Mouse (Mus musculus): ENCODE data around the gene Gramd4. TPM values are rescaled to one million over a fixed set of nuclear protein-coding genes. Genes with fewer than 3 reads are reported as not detected.
A peak's percentile ranks its signal among the peaks of the same experiment; 100 is the strongest.

Gramd4 gene
- polyA plus RNA-seq, 1 experiment from 2014 or later: 8.7 TPM

DNA sequence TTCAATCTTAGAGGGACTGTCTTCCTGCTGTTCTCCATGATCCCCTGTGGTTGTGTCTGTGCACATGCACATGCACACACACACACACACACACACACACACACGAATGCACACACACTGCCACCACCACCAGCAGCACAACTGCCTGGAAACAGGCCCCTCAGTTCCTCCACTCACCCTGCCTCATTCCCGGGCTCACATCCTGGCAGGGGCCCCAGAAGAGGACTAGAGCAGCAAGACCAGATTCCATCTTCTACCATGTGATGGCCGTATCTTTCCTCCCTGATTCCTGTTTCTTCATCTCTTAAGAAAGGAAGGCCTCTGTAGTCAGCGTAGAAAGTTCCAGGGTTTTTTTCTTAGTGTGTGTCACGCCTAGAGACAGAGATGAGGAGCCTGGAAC is 22.0 kb downstream of the Gramd4 start:
- Histone ChIP-seq H3K9ac (ENCODE audit: low read depth, low read length) (no peak overlapping the region), H3K27me3 (ENCODE audit: control insufficient read depth, insufficient read depth, low read length) (no peaks in the 10 kb centered on the region), H3K27ac (ENCODE audit: low read depth, low read length) (no peak overlapping the region), H3K36me3 (ENCODE audit: control insufficient read depth, insufficient read depth, low read length) (no peaks in the 10 kb centered on the region), H3K4me1 (replicated peaks; ENCODE audit: control insufficient read depth, insufficient read depth, low read length) (peaks cover 4% of the 10 kb centered on the region; the same call in 1 of the 2 replicates), H3K4me2 (replicated peaks; ENCODE audit: low read depth, low read length) (no peak overlapping the region), H3K9me3 (ENCODE audit: control insufficient read depth, low read length) (no peaks in the 10 kb centered on the region), H3K4me3 (ENCODE audit: low read depth, low read length) (no peak overlapping the region)
- ATAC-seq (ENCODE audit: low FRiP score) (no peak), DNase-seq (ENCODE audit: low spot score) (no peak)
- WGBS: 78% methylated on average over 5 of the region's 5 CpGs

GRCm38 (mm10) chr15:86079876-86080275 is 22.4 kb downstream of the Gramd4 start:
- WGBS: 69% methylated on average over 4 of the region's 4 CpGs
- no peak overlapping the region for H3K4me2 ChIP-seq (replicated peaks; ENCODE audit: low read depth, low read length)
- ATAC-seq (ENCODE audit: low FRiP score) (no peak), DNase-seq (ENCODE audit: low spot score) (no peak)
- H3K36me3 ChIP-seq (ENCODE audit: control insufficient read depth, insufficient read depth, low read length): no peaks in the 10 kb centered on the region
- no peaks in the 10 kb centered on the region for H3K27me3 ChIP-seq (ENCODE audit: control insufficient read depth, insufficient read depth, low read length)
- H3K27ac ChIP-seq (ENCODE audit: low read depth, low read length): no peak overlapping the region
- H3K9me3 ChIP-seq (ENCODE audit: control insufficient read depth, low read length): no peaks in the 10 kb centered on the region
- no peak overlapping the region for H3K4me3 ChIP-seq (ENCODE audit: low read depth, low read length)
- H3K4me1 ChIP-seq (replicated peaks; ENCODE audit: control insufficient read depth, insufficient read depth, low read length): peaks cover 6% of the 10 kb centered on the region; the same call in 1 of the 2 replicates
- no peak overlapping the region for H3K9ac ChIP-seq (ENCODE audit: low read depth, low read length)

GRCm38 (mm10) chr15:86080408-86080807 is 22.9 kb downstream of the Gramd4 start:
- Histone ChIP-seq H3K27me3 (ENCODE audit: control insufficient read depth, insufficient read depth, low read length) (no peaks in the 10 kb centered on the region), H3K9ac (ENCODE audit: low read depth, low read length) (no peak overlapping the region), H3K4me3 (ENCODE audit: low read depth, low read length) (no peak overlapping the region), H3K4me2 (replicated peaks; ENCODE audit: low read depth, low read length) (no peak overlapping the region), H3K27ac (ENCODE audit: low read depth, low read length) (no peak overlapping the region), H3K9me3 (ENCODE audit: control insufficient read depth, low read length) (no peaks in the 10 kb centered on the region), H3K36me3 (ENCODE audit: control insufficient read depth, insufficient read depth, low read length) (no peaks in the 10 kb centered on the region), H3K4me1 (replicated peaks; ENCODE audit: control insufficient read depth, insufficient read depth, low read length) (peaks cover 6% of the 10 kb centered on the region; the same call in 1 of the 2 replicates)
- ATAC-seq (ENCODE audit: low FRiP score): no peak
- 89% methylated on average over 1 of the region's 1 CpGs for WGBS
- DNase-seq (ENCODE audit: low spot score): no peak

DNA sequence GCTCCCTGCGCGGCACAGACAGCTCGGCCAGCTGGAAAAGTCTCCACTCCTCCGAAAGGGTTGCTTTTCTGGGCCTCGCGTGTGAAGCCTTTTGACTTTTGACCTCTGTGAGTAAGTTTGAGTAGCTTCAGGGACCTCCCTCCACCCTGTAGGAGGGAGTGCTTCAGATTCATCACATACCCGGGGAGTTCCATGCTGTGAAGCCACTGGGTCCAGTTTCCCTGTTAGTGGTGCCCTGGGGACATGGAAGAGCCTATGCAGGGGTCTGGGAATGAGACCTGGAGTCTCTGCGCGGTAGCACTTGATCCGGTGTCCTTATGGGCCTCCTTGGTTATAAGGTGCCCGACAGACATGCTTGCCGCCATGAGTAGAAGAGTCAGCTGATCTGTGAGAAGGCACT is 24.2 kb downstream of the Gramd4 start:
- Histone ChIP-seq H3K9ac (ENCODE audit: low read depth, low read length) (no peak overlapping the region), H3K4me2 (replicated peaks; ENCODE audit: low read depth, low read length) (no peak overlapping the region), H3K4me1 (replicated peaks; ENCODE audit: control insufficient read depth, insufficient read depth, low read length) (peaks cover 8% of the 10 kb centered on the region; the same call in 1 of the 2 replicates), H3K9me3 (ENCODE audit: control insufficient read depth, low read length) (no peaks in the 10 kb centered on the region), H3K27me3 (ENCODE audit: control insufficient read depth, insufficient read depth, low read length) (no peaks in the 10 kb centered on the region), H3K27ac (ENCODE audit: low read depth, low read length) (no peak overlapping the region), H3K36me3 (ENCODE audit: control insufficient read depth, insufficient read depth, low read length) (no peaks in the 10 kb centered on the region), H3K4me3 (ENCODE audit: low read depth, low read length) (no peak overlapping the region)
- no peak for ATAC-seq (ENCODE audit: low FRiP score)
- 41% methylated on average over 12 of the region's 12 CpGs for WGBS
- no peak for DNase-seq (ENCODE audit: low spot score)

DNA sequence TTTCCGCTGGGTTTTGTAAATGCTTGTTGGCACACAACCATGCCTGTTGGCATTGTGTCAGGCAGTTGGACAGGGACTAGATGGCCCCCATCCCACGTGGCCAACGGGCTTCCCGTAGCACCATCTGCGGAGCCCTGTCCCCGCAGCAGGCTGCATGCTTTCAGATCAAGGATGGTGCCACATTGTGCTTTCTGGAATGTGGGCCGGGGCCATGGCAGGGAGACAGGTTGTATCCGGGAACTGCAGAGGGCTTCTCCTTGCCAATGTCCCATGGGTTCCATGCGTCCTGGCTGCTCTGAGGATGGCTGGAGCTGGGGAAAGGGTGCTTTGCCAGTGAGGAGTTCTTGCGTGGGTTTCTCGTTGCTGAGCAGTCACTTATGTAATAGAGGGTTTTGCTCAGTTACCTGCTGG is 25.1 kb downstream of the Gramd4 start:
- WGBS: 87% methylated on average over 11 of the region's 11 CpGs
- Histone ChIP-seq H3K4me1 (replicated peaks; ENCODE audit: control insufficient read depth, insufficient read depth, low read length) (peaks cover 15% of the 10 kb centered on the region), H3K4me2 (replicated peaks; ENCODE audit: low read depth, low read length) (no peak overlapping the region), H3K36me3 (ENCODE audit: control insufficient read depth, insufficient read depth, low read length) (no peaks in the 10 kb centered on the region), H3K9me3 (ENCODE audit: control insufficient read depth, low read length) (no peaks in the 10 kb centered on the region), H3K27me3 (ENCODE audit: control insufficient read depth, insufficient read depth, low read length) (no peaks in the 10 kb centered on the region), H3K4me3 (ENCODE audit: low read depth, low read length) (no peak overlapping the region), H3K27ac (ENCODE audit: low read depth, low read length) (no peak overlapping the region), H3K9ac (ENCODE audit: low read depth, low read length) (no peak overlapping the region)
- DNase-seq (ENCODE audit: low spot score): no peak
- no peak for ATAC-seq (ENCODE audit: low FRiP score)

- Histone ChIP-seq H3K4me2 (replicated peaks; ENCODE audit: low read depth, low read length) (no peak overlapping the region), H3K27ac (ENCODE audit: low read depth, low read length) (no peak overlapping the region), H3K4me3 (ENCODE audit: low read depth, low read length) (no peak overlapping the region), H3K9me3 (ENCODE audit: control insufficient read depth, low read length) (no peaks in the 10 kb centered on the region), H3K36me3 (ENCODE audit: control insufficient read depth, insufficient read depth, low read length) (no peaks in the 10 kb centered on the region), H3K27me3 (ENCODE audit: control insufficient read depth, insufficient read depth, low read length) (no peaks in the 10 kb centered on the region), H3K9ac (ENCODE audit: low read depth, low read length) (no peak overlapping the region), H3K4me1 (replicated peaks; ENCODE audit: control insufficient read depth, insufficient read depth, low read length) (peaks cover 15% of the 10 kb centered on the region)
- 50% methylated on average over 6 of the region's 6 CpGs for WGBS
- ATAC-seq (ENCODE audit: low FRiP score) (no peak), DNase-seq (ENCODE audit: low spot score) (no peak)
Observed at GRCm38 (mm10) chr15:86083261-86083741, 25.8 kb downstream of the Gramd4 start.

- H3K9me3 ChIP-seq (ENCODE audit: control insufficient read depth, low read length): no peaks in the 10 kb centered on the region
- DNase-seq (ENCODE audit: low spot score) (peak; percentile 60), ATAC-seq (ENCODE audit: low FRiP score) (0 out of 2 replicates have a peak, but pooled peaks have one; percentile 5)
- H3K4me1 ChIP-seq (replicated peaks; ENCODE audit: control insufficient read depth, insufficient read depth, low read length): peaks cover 19% of the 10 kb centered on the region
- H3K9ac ChIP-seq (ENCODE audit: low read depth, low read length): no peak overlapping the region
- H3K36me3 ChIP-seq (ENCODE audit: control insufficient read depth, insufficient read depth, low read length): no peaks in the 10 kb centered on the region
- no peak overlapping the region for H3K4me2 ChIP-seq (replicated peaks; ENCODE audit: low read depth, low read length)
- 33% methylated on average over 17 of the region's 17 CpGs for WGBS
- H3K27me3 ChIP-seq (ENCODE audit: control insufficient read depth, insufficient read depth, low read length): no peaks in the 10 kb centered on the region
- H3K27ac ChIP-seq (ENCODE audit: low read depth, low read length): peak overlapping the region; percentile 30; the same call in 1 of the 2 replicates
- no peak overlapping the region for H3K4me3 ChIP-seq (ENCODE audit: low read depth, low read length)
Observed at GRCm38 (mm10) chr15:86085301-86086225, 28.1 kb downstream of the Gramd4 start.

GRCm38 (mm10) chr15:86086291-86086706 is 28.8 kb downstream of the Gramd4 start:
- Histone ChIP-seq H3K4me3 (ENCODE audit: low read depth, low read length) (no peak overlapping the region), H3K36me3 (ENCODE audit: control insufficient read depth, insufficient read depth, low read length) (no peaks in the 10 kb centered on the region), H3K4me1 (replicated peaks; ENCODE audit: control insufficient read depth, insufficient read depth, low read length) (peaks cover 17% of the 10 kb centered on the region), H3K9me3 (ENCODE audit: control insufficient read depth, low read length) (no peaks in the 10 kb centered on the region), H3K27me3 (ENCODE audit: control insufficient read depth, insufficient read depth, low read length) (no peaks in the 10 kb centered on the region), H3K4me2 (replicated peaks; ENCODE audit: low read depth, low read length) (no peak overlapping the region), H3K9ac (ENCODE audit: low read depth, low read length) (no peak overlapping the region; the same call in 1 of the 2 replicates), H3K27ac (ENCODE audit: low read depth, low read length) (peak overlapping the region; percentile 30; the same call in 1 of the 2 replicates)
- ATAC-seq (ENCODE audit: low FRiP score) (peak; percentile 34), DNase-seq (ENCODE audit: low spot score) (peak; percentile 43)
- WGBS: 60% methylated on average over 8 of the region's 8 CpGs

Data from hindbrain, embryonic 11.5 days (tissue).